Mouse (Mus musculus): ENCODE measurements around the gene Ndufs5. TPM values are rescaled to one million over a fixed set of nuclear protein-coding genes. Genes with fewer than 3 reads are reported as not detected.

Gene Ndufs5
- polyA plus RNA-seq, 1 experiment: 95.2 TPM

GRCm38 (mm10) chr4:123685506-123686242, 32.3 kb downstream of the Ndufs5 start:
- H3K4me1 ChIP-seq (ENCODE audit: control insufficient read depth, insufficient read depth, low read length): no peaks in the 10 kb centered on the region
- H3K4me3 ChIP-seq (replicated peaks; ENCODE audit: control insufficient read depth, low read depth, low read length): no peak overlapping the region
- WGBS: 84% methylated on average over 8 of the region's 8 CpGs
- no peak overlapping the region for H3K27ac ChIP-seq (ENCODE audit: control insufficient read depth, insufficient read depth, low read depth, low read length, poor library complexity)
- no peak for TF ChIP-seq CTCF (IDR thresholded peaks at IDR 0.05; ENCODE audit: control insufficient read depth, insufficient read depth, low read length)
- no peak for TF ChIP-seq POLR2A (IDR thresholded peaks at IDR 0.05; ENCODE audit: borderline replicate concordance, control insufficient read depth, low read depth, low read length)

GRCm38 (mm10) chr4:123685046-123685445, 33.0 kb downstream of the Ndufs5 start:
- 83% methylated on average over 7 of the region's 7 CpGs for WGBS
- Histone ChIP-seq H3K4me3 (replicated peaks; ENCODE audit: control insufficient read depth, low read depth, low read length) (no peak overlapping the region), H3K4me1 (ENCODE audit: control insufficient read depth, insufficient read depth, low read length) (no peaks in the 10 kb centered on the region), H3K27ac (ENCODE audit: control insufficient read depth, insufficient read depth, low read depth, low read length, poor library complexity) (no peak overlapping the region)
- no peak for TF ChIP-seq CTCF (IDR thresholded peaks at IDR 0.05; ENCODE audit: control insufficient read depth, insufficient read depth, low read length)
- no peak for TF ChIP-seq POLR2A (IDR thresholded peaks at IDR 0.05; ENCODE audit: borderline replicate concordance, control insufficient read depth, low read depth, low read length)

GRCm38 (mm10) chr4:123684260-123684659, 33.7 kb downstream of the Ndufs5 start, which contains the start of gene Macf1:
Gene Macf1 (minus strand): TSS chr4:123684360.
- WGBS: 69% methylated on average over 3 of the region's 3 CpGs

GRCm38 (mm10) chr4:123682291-123682690, 35.7 kb downstream of the Ndufs5 start:
- no peak overlapping the region for H3K27ac ChIP-seq (ENCODE audit: control insufficient read depth, insufficient read depth, low read depth, low read length, poor library complexity)
- WGBS: 84% methylated on average over 8 of the region's 8 CpGs
- H3K4me1 ChIP-seq (ENCODE audit: control insufficient read depth, insufficient read depth, low read length): no peaks in the 10 kb centered on the region
- TF ChIP-seq POLR2A (IDR thresholded peaks at IDR 0.05; ENCODE audit: borderline replicate concordance, control insufficient read depth, low read depth, low read length) (no peak), CTCF (IDR thresholded peaks at IDR 0.05; ENCODE audit: control insufficient read depth, insufficient read depth, low read length) (no peak)
- no peak overlapping the region for H3K4me3 ChIP-seq (replicated peaks; ENCODE audit: control insufficient read depth, low read depth, low read length)

More at GRCm38 (mm10) chr4:123684260-123684659, 33.7 kb downstream of the Ndufs5 start, which contains the start of gene Macf1:
- no peak for TF ChIP-seq CTCF (IDR thresholded peaks at IDR 0.05; ENCODE audit: control insufficient read depth, insufficient read depth, low read length)
- TF ChIP-seq POLR2A (IDR thresholded peaks at IDR 0.05; ENCODE audit: borderline replicate concordance, control insufficient read depth, low read depth, low read length): no peak
- no peak within 1 kb of the TSS for H3K4me3 ChIP-seq (replicated peaks; ENCODE audit: control insufficient read depth, low read depth, low read length)
- no peak within 1 kb of the TSS for H3K27ac ChIP-seq (ENCODE audit: control insufficient read depth, insufficient read depth, low read depth, low read length, poor library complexity)
- no peaks in the 10 kb centered on the region for H3K4me1 ChIP-seq (ENCODE audit: control insufficient read depth, insufficient read depth, low read length)

- Histone ChIP-seq H3K4me3 (replicated peaks; ENCODE audit: control insufficient read depth, low read depth, low read length) (no peak overlapping the region), H3K27ac (ENCODE audit: control insufficient read depth, insufficient read depth, low read depth, low read length, poor library complexity) (no peak overlapping the region), H3K4me1 (ENCODE audit: control insufficient read depth, insufficient read depth, low read length) (no peaks in the 10 kb centered on the region)
- TF ChIP-seq CTCF (IDR thresholded peaks at IDR 0.05; ENCODE audit: control insufficient read depth, insufficient read depth, low read length) (no peak), POLR2A (IDR thresholded peaks at IDR 0.05; ENCODE audit: borderline replicate concordance, control insufficient read depth, low read depth, low read length) (no peak)
- WGBS: 8% methylated on average over 7 of the region's 7 CpGs
Observed at GRCm38 (mm10) chr4:123680962-123681361, 37.0 kb downstream of the Ndufs5 start.

- Histone ChIP-seq H3K4me3 (replicated peaks; ENCODE audit: control insufficient read depth, low read depth, low read length) (no peak overlapping the region), H3K27ac (ENCODE audit: control insufficient read depth, insufficient read depth, low read depth, low read length, poor library complexity) (no peak overlapping the region), H3K4me1 (ENCODE audit: control insufficient read depth, insufficient read depth, low read length) (no peaks in the 10 kb centered on the region)
- TF ChIP-seq POLR2A (IDR thresholded peaks at IDR 0.05; ENCODE audit: borderline replicate concordance, control insufficient read depth, low read depth, low read length): no peak
- TF ChIP-seq CTCF (IDR thresholded peaks at IDR 0.05; ENCODE audit: control insufficient read depth, insufficient read depth, low read length): no peak
- WGBS: 85% methylated on average over 10 of the region's 10 CpGs
Observed at GRCm38 (mm10) chr4:123677060-123677804, 40.8 kb downstream of the Ndufs5 start.

- Histone ChIP-seq H3K27ac (ENCODE audit: control insufficient read depth, insufficient read depth, low read depth, low read length, poor library complexity) (no peak overlapping the region), H3K4me3 (replicated peaks; ENCODE audit: control insufficient read depth, low read depth, low read length) (no peak overlapping the region), H3K4me1 (ENCODE audit: control insufficient read depth, insufficient read depth, low read length) (no peaks in the 10 kb centered on the region)
- no peak for TF ChIP-seq POLR2A (IDR thresholded peaks at IDR 0.05; ENCODE audit: borderline replicate concordance, control insufficient read depth, low read depth, low read length)
- TF ChIP-seq CTCF (IDR thresholded peaks at IDR 0.05; ENCODE audit: control insufficient read depth, insufficient read depth, low read length): no peak
Observed at GRCm38 (mm10) chr4:123670598-123670997, 47.4 kb downstream of the Ndufs5 start.

GRCm38 (mm10) chr4:123669696-123670095, 48.3 kb downstream of the Ndufs5 start:
- Histone ChIP-seq H3K4me1 (ENCODE audit: control insufficient read depth, insufficient read depth, low read length) (no peaks in the 10 kb centered on the region), H3K4me3 (replicated peaks; ENCODE audit: control insufficient read depth, low read depth, low read length) (no peak overlapping the region), H3K27ac (ENCODE audit: control insufficient read depth, insufficient read depth, low read depth, low read length, poor library complexity) (no peak overlapping the region)
- 84% methylated on average over 6 of the region's 6 CpGs for WGBS
- TF ChIP-seq CTCF (IDR thresholded peaks at IDR 0.05; ENCODE audit: control insufficient read depth, insufficient read depth, low read length): no peak
- TF ChIP-seq POLR2A (IDR thresholded peaks at IDR 0.05; ENCODE audit: borderline replicate concordance, control insufficient read depth, low read depth, low read length): no peak

Measured in bone marrow, adult 2 months (tissue).